Mouse (Mus musculus) thymus, adult 2 months (tissue): Measurements from ENCODE around the gene Stxbp4.

ENCODE experiments used
- CTCF ChIP-seq: fragments of 200-500 bp; IDR thresholded peaks from 2 replicates; pipeline ENCODE4 v1.5.1; 2012; ENCODE audit warnings: mild to moderate bottlenecking, control low read depth, low read length, moderate library complexity, borderline replicate concordance; ENCODE audit not compliant: control insufficient read depth, poor library complexity, insufficient read depth; ENCODE audit errors: extremely low read depth
- POLR2A ChIP-seq: fragments of 200-500 bp; IDR thresholded peaks from 2 replicates; pipeline ENCODE4 v1.6.1; 2012; ENCODE audit warnings: mild to moderate bottlenecking, low read length, control low read depth, moderate library complexity; ENCODE audit not compliant: control insufficient read depth, poor library complexity, insufficient read depth; ENCODE audit errors: extremely low read depth

DNA sequence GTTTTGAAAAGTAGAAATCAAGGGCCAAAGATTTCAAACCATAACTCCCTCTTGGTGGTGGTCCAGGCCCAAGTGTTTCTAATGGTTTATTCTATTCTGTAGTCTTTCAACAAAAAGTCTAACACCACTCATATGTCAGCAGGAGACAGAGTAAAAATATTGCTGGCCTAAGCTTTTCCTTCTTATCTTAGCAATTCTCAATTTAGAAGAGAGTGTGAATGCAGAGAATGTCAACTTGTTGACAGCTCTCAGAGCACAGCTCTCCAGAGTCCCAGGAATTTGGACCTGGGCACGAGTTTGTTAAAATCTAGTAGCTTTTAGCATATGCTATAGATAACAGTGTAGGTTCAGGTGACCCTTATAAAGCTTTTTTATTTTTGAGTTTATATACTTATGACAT lies 120.1 kb downstream of the Stxbp4 start:
- TF ChIP-seq CTCF (no peak), POLR2A (no peak)
